Mouse (Mus musculus) lung, postnatal 0 days (tissue): ENCODE measurements around the gene Dusp9.

Source experiments
- CTCF ChIP-seq: IDR thresholded peaks from 2 replicates; pipeline ENCODE4 v1.5.1; 2016; ENCODE audit warnings: antibody characterized with exemption, mild to moderate bottlenecking
- EP300 ChIP-seq: IDR thresholded peaks from 2 replicates; pipeline ENCODE4 v1.6.1; 2016; ENCODE audit warnings: antibody characterized with exemption, mild to moderate bottlenecking, control low read depth

DNA sequence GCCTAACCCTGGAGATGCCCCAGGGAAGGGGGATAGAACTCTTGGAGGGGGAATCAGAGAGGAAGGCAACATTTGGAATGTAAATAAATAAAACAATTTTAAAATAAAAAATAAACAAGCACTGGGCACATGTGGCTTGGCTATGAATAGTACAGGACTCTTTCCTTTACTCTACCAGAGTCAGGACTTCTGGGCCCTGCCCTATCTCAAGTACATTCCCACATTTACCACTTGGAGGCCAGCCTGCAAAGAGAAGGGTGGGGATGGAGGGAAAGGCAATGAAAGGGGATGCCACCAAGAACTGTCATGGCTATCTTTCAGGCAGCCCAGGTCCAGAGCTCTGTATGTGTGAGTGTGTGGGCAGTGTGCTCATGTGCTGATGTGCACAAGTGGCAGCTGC lies 19.8 kb upstream of the Dusp9 start:
- TF ChIP-seq CTCF = no peak
- no peak for TF ChIP-seq EP300
